Mouse (Mus musculus): ENCODE results near the gene Inka1. TPM values are rescaled to one million over a fixed set of nuclear protein-coding genes. Genes with fewer than 3 reads are reported as not detected.

Inka1 gene
- total and polyA plus RNA-seq, 3 experiments = 60.7 to 65.3 TPM; not detected in 1

GRCm38 (mm10) chr9:107959896-107960295 is 25.8 kb downstream of the Inka1 start:
- Histone ChIP-seq H3K4me1 (ENCODE audit: control insufficient read depth in 1 of 2, insufficient read depth in 2 of 2, low read length in 2 of 2) (no peaks in the 10 kb centered on the region), H3K27ac (ENCODE audit: control insufficient read depth, low read depth, low read length) (no peak overlapping the region), H3K9me3 (replicated peaks; ENCODE audit: insufficient read depth, low read length) (no peaks in the 10 kb centered on the region), H3K4me3 (ENCODE audit: control insufficient read depth in 1 of 2, insufficient read depth in 1 of 2, low read depth in 2 of 2, low read length in 2 of 2) (no peak overlapping the region), H3K9ac (ENCODE audit: control insufficient read depth, low read depth, low read length, poor library complexity, severe bottlenecking) (no peak overlapping the region), H3K36me3 (ENCODE audit: control insufficient read depth in 1 of 2, insufficient read depth in 2 of 2, low read length in 2 of 2) (peaks cover 0 to 20% of the 10 kb centered on the region in 2 experiments; a peak in 2 of 4 replicates), H3K79me2 (ENCODE audit: control insufficient read depth, insufficient read depth, low read length, poor library complexity) (peaks cover 2% of the 10 kb centered on the region; the same call in 1 of the 2 replicates), H3K27me3 (ENCODE audit: control insufficient read depth in 1 of 2, insufficient read depth in 2 of 2, low read length in 2 of 2) (no peaks in the 10 kb centered on the region)
- TF ChIP-seq ZC3H11A (IDR thresholded peaks at IDR 0.05; ENCODE audit: low read depth, low read length) (no peak), E2F4 (IDR thresholded peaks at IDR 0.05; ENCODE audit: borderline replicate concordance, low read depth, low read length) (no peak), ZNF384 (IDR thresholded peaks at IDR 0.05; ENCODE audit: low read depth, low read length) (no peak), TBP (IDR thresholded peaks at IDR 0.05; ENCODE audit: low read depth, low read length) (no peak)
- no peak for DNase-seq (ENCODE audit: low read depth, low spot score)

GRCm38 (mm10) chr9:107957141-107957540 is 28.5 kb downstream of the Inka1 start:
- Histone ChIP-seq H3K4me3 (ENCODE audit: control insufficient read depth in 1 of 2, insufficient read depth in 1 of 2, low read depth in 2 of 2, low read length in 2 of 2) (no peak overlapping the region), H3K79me2 (ENCODE audit: control insufficient read depth, insufficient read depth, low read length, poor library complexity) (peaks cover 19% of the 10 kb centered on the region), H3K9ac (ENCODE audit: control insufficient read depth, low read depth, low read length, poor library complexity, severe bottlenecking) (no peak overlapping the region), H3K36me3 (ENCODE audit: control insufficient read depth in 1 of 2, insufficient read depth in 2 of 2, low read length in 2 of 2) (peaks cover 7 to 18% of the 10 kb centered on the region in 2 experiments), H3K27me3 (ENCODE audit: control insufficient read depth in 1 of 2, insufficient read depth in 2 of 2, low read length in 2 of 2) (no peaks in the 10 kb centered on the region), H3K4me1 (ENCODE audit: control insufficient read depth in 1 of 2, insufficient read depth in 2 of 2, low read length in 2 of 2) (no peaks in the 10 kb centered on the region; a peak in 1 of 4 replicates), H3K27ac (ENCODE audit: control insufficient read depth, low read depth, low read length) (no peak overlapping the region), H3K9me3 (replicated peaks; ENCODE audit: insufficient read depth, low read length) (no peaks in the 10 kb centered on the region)
- TF ChIP-seq RAD21 (IDR thresholded peaks at IDR 0.05; ENCODE audit: low read depth, low read length) (no peak), MYC (IDR thresholded peaks at IDR 0.05; ENCODE audit: low read depth, low read length) (no peak), NELFE (IDR thresholded peaks at IDR 0.05; ENCODE audit: low read depth, low read length) (no peak), MAX (IDR thresholded peaks at IDR 0.05; ENCODE audit: low read length) (no peak), SMC3 (IDR thresholded peaks at IDR 0.05; ENCODE audit: low read depth, low read length) (no peak), ETS1 (IDR thresholded peaks at IDR 0.05; ENCODE audit: low read depth, low read length) (no peak), JUND (IDR thresholded peaks at IDR 0.05; ENCODE audit: low read depth, low read length) (no peak), E2F4 (IDR thresholded peaks at IDR 0.05; ENCODE audit: borderline replicate concordance, low read depth, low read length) (no peak), TBP (IDR thresholded peaks at IDR 0.05; ENCODE audit: low read depth, low read length) (no peak), TAL1 (IDR thresholded peaks at IDR 0.05; ENCODE audit: low read length) (no peak), USF1 (IDR thresholded peaks at IDR 0.05; ENCODE audit: low read depth, low read length) (no peak), ZMIZ1 (IDR thresholded peaks at IDR 0.05; ENCODE audit: low read depth, low read length) (no peak), POLR2A (IDR thresholded peaks at IDR 0.05; ENCODE audit: control insufficient read depth in 1 of 2, insufficient read depth in 1 of 2, low read depth in 1 of 2, low read length in 2 of 2, poor library complexity in 1 of 2) (no peak), USF2 (IDR thresholded peaks at IDR 0.05; ENCODE audit: borderline replicate concordance in 1 of 2, insufficient read depth in 1 of 2, low read depth in 1 of 2, low read length in 2 of 2) (no peak), MAFK (IDR thresholded peaks at IDR 0.05; ENCODE audit: borderline replicate concordance, low read depth, low read length) (no peak), NRF1 (IDR thresholded peaks at IDR 0.05; ENCODE audit: insufficient read depth, low read depth, low read length, poor library complexity, severe bottlenecking) (no peak), CHD2 (IDR thresholded peaks at IDR 0.05; ENCODE audit: low read length) (no peak), UBTF (IDR thresholded peaks at IDR 0.05; ENCODE audit: borderline replicate concordance, insufficient read depth, low read depth, low read length) (no peak), MAZ (IDR thresholded peaks at IDR 0.05; ENCODE audit: low read depth, low read length) (no peak)
- no peak for DNase-seq (ENCODE audit: low read depth, low spot score)
